Mouse (Mus musculus) heart, postnatal 0 days (tissue): ENCODE results near the gene Coa7.

Experiments used
- CTCF ChIP-seq: IDR thresholded peaks from 2 replicates; pipeline ENCODE4 v1.5.1; 2016; ENCODE audit warnings: antibody characterized with exemption, control low read depth, low read depth
- EP300 ChIP-seq: IDR thresholded peaks from 2 replicates; pipeline ENCODE4 v1.6.1; 2016; ENCODE audit warnings: antibody characterized with exemption, low read depth

DNA sequence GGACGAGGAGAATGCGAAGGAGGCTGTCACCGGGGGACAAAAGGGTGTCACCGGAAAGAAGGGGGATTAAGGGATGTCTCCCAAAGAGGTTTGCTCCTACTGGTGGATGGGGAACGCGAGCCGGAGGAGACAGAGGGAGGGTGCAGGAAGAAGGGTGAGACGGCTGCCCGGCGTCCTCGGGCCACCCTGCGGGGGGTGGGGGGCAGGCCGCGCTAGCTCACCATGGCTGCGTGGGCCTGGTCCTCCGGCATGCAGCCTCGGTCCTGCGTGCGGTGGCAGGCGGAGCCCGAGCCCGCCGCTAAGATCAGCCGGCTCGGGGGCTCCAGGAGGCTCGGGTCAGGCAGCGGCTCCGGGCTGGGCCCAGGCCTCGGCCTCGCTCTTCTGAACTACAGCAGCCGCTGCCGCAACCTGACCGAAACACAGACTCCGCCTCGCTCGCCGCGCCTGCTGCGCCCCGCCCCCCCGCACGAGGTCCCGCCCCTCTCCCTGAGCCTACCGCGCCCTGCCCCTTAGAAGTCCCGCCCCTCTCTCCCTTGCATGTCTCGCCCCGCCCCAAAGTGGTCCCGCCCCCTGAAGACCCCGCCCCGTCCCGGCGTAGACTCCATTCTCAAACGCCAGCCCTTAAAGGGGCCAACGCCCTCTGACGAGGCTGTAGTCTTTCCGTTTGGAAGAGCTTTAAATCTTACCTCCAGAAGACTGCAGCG lies 27.1 kb upstream of the Coa7 start, which contains the start of gene Zyg11b:
- TF ChIP-seq CTCF (no peak), EP300 (peak; percentile 78; the same call in 1 of the 2 replicates)
